Mouse (Mus musculus) kidney, adult 2 months (tissue): ENCODE data around the gene Agfg2.

ENCODE experiments used
- CTCF ChIP-seq: fragments of 200-500 bp; conservative IDR thresholded peaks from 2 replicates; pipeline ENCODE4 v1.5.1; 2011; ENCODE audit warnings: low read depth, mild to moderate bottlenecking, control low read depth, low read length, moderate library complexity, mixed read lengths; ENCODE audit not compliant: insufficient read depth, insufficient read length
- POLR2A ChIP-seq: fragments of 200-500 bp; IDR thresholded peaks from one replicate; pipeline ENCODE4 v1.6.1; 2011; ENCODE audit warnings: low read depth, low read length, control low read depth

GRCm38 (mm10) chr5:137656977-137657376 lies 27.5 kb downstream of the Agfg2 start:
- TF ChIP-seq POLR2A (no peak), CTCF (peak; percentile 86)
